Mouse (Mus musculus) ES-E14 (cell line): Measurements from ENCODE around the gene C2cd4d.

Experiments
- CHD2 ChIP-seq: IDR thresholded peaks from 2 replicates; pipeline ENCODE4 v1.6.1; 2014; ENCODE audit warnings: mild to moderate bottlenecking, low read depth, low read length, inconsistent platforms
- HCFC1 ChIP-seq: IDR thresholded peaks from 2 replicates; pipeline ENCODE4 v1.6.1; 2012; ENCODE audit warnings: low read length, inconsistent platforms, borderline replicate concordance; ENCODE audit not compliant: insufficient read depth

DNA sequence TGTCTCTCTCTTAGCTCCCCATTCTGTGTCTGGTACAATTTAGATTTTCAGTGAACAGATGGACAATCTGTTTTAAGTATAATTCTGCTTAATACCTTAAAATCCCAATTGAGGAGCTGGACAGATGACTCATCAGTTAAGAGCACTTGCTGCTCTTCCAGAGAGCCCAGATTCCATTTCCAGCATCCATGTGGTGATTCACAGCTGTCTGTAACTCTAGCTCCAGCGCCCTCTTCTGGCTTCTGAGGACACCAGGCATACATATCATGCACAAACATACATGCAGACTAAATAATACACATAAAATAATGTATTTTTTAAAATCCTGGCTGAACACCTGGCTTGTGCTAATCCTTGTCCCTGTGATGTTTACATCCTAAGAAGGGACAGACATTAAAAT, 1.4 kb upstream of the C2cd4d start:
- no peak for TF ChIP-seq HCFC1
- no peak for TF ChIP-seq CHD2
